15 mouse cellular contexts compared by ENCODE assay signal in genomic region chr8:53780886-53781285, GRCm38 (mm10).
DNase-seq lines count a peak whose midpoint lies in the region; ATAC-seq lines count a peak whose summit lies in the region.
"Had no signal": no experiment of that assay in that cellular context is flagged by ENCODE, and none has a peak within 500 bp of the region (broad histone marks: within the 10 kb centered on the region; RNA-seq: fewer than 3 reads in every experiment).

No protein-coding gene starts in this region.

- H3K27me3 ChIP-seq in heart, embryonic 10.5 days (ENCODE audit: insufficient read depth, poor library complexity, severe bottlenecking): no peaks in the 10 kb centered on the region
- H3K27me3 ChIP-seq in lung, embryonic 15.5 days: no peaks in the 10 kb centered on the region
- H3K27me3 ChIP-seq: forebrain, embryonic 15.5 days; hindbrain, embryonic 12.5 days; liver, embryonic 12.5 days; megakaryocyte, embryonic 14.5 days had no signal

- no peaks in the 10 kb centered on the region for H3K36me3 ChIP-seq in heart, embryonic 10.5 days
- no peaks in the 10 kb centered on the region for H3K36me3 ChIP-seq in lung, embryonic 15.5 days
- H3K36me3 ChIP-seq: forebrain, embryonic 15.5 days; hindbrain, embryonic 12.5 days; liver, embryonic 12.5 days had no signal

- no peak overlapping the region for H3K27ac ChIP-seq in heart, embryonic 10.5 days
- no peak overlapping the region for H3K27ac ChIP-seq in lung, embryonic 15.5 days
- H3K27ac ChIP-seq: forebrain, embryonic 15.5 days; hindbrain, embryonic 12.5 days; liver, embryonic 12.5 days; stomach, postnatal 0 days had no signal

- intact Hi-C loops in heart, postnatal 14 days (cut with DNase I): no loop called here

- H3K4me1 ChIP-seq in heart, embryonic 10.5 days: no peaks in the 10 kb centered on the region
- H3K4me1 ChIP-seq in lung, embryonic 15.5 days: no peaks in the 10 kb centered on the region
- H3K4me1 ChIP-seq: forebrain, embryonic 15.5 days; hindbrain, embryonic 12.5 days; liver, embryonic 12.5 days; megakaryocyte, embryonic 14.5 days had no signal

- peak; percentile 35; the same call in 1 of the 2 replicates for ATAC-seq in lung, embryonic 15.5 days (ENCODE audit: borderline replicate concordance, extremely low read depth, low FRiP score, low TSS enrichment)
- no peak for ATAC-seq in activated CD4-positive, CD25-positive, alpha-beta regulatory T cell, adult 4 months
- ATAC-seq: forebrain, embryonic 15.5 days; liver, embryonic 12.5 days had no signal

- H3K4me3 ChIP-seq in heart, embryonic 10.5 days: no peak overlapping the region
- no peak overlapping the region for H3K4me3 ChIP-seq in lung, embryonic 15.5 days
- H3K4me3 ChIP-seq: forebrain, embryonic 15.5 days; hindbrain, embryonic 12.5 days; liver, embryonic 12.5 days; megakaryocyte, embryonic 14.5 days had no signal

- 64% methylated on average over 2 of the region's 2 CpGs for WGBS in heart, embryonic 10.5 days
- WGBS in lung, embryonic 15.5 days: 56% methylated on average over 2 of the region's 2 CpGs

- no peak overlapping the region for H3K4me2 ChIP-seq in lung, embryonic 15.5 days
- H3K4me2 ChIP-seq: forebrain, embryonic 15.5 days; hindbrain, embryonic 12.5 days; liver, embryonic 12.5 days had no signal

- peak; percentile 92 for DNase-seq in heart, adult 11 months
- DNase-seq in heart, embryonic 10.5 days (ENCODE audit: low spot score): no peak
- DNase-seq in lung, postnatal 4 days: no peak
- DNase-seq in heart, postnatal 14 days: peak; percentile 10 to 42
- no peak for DNase-seq in frontal cortex, adult 2 months (ENCODE audit: extremely low spot score in 1 of 2, low spot score in 1 of 2)
- DNase-seq: adrenal gland, postnatal 25 days; kidney, adult 11 months; thymus, postnatal 4 days had no signal

- H3K9ac ChIP-seq in lung, embryonic 15.5 days: no peak overlapping the region
- H3K9ac ChIP-seq: forebrain, embryonic 15.5 days; hindbrain, embryonic 12.5 days; liver, embryonic 12.5 days had no signal

- H3K9me3 ChIP-seq in heart, embryonic 10.5 days: no peaks in the 10 kb centered on the region
- no peaks in the 10 kb centered on the region for H3K9me3 ChIP-seq in lung, embryonic 15.5 days
- H3K9me3 ChIP-seq: forebrain, embryonic 15.5 days; hindbrain, embryonic 12.5 days; liver, embryonic 12.5 days; megakaryocyte, embryonic 14.5 days had no signal

Comparison
In these comparisons a context has a peak if more than half of its experiments do, and no peak if none do; other contexts are left out.
1. DNase-seq: peak in heart, adult 11 months (single experiment) and heart, postnatal 14 days (2 of 2); none in heart, embryonic 10.5 days (single experiment), lung, postnatal 4 days (0 of 2) and frontal cortex, adult 2 months (0 of 2).